Mouse (Mus musculus) kidney, adult 8-10 months (tissue): Measurements from ENCODE around the gene Ebf1.

Experiments used
- DNase-seq, 2 experiments: peaks; one replicate each; pipeline ENCODE4 v3.0.0; 2022

Ebf1 gene

GRCm38 (mm10) chr11:44616788-44617712, at the start of gene Ebf1:
TSS of gene Ebf1 (plus strand) at chr11:44617317.
- DNase-seq = peak; percentile 88 to 90

GRCm38 (mm10) chr11:44570336-44570735, 46.8 kb upstream of the Ebf1 start:
- peak; percentile 14 to 33 for DNase-seq

GRCm38 (mm10) chr11:44572781-44573180, 44.3 kb upstream of the Ebf1 start:
- no peak for DNase-seq

- DNase-seq = peak; percentile 42 to 50
Measured at GRCm38 (mm10) chr11:44573396-44573795, 43.7 kb upstream of the Ebf1 start.

- DNase-seq = no peak
Measured at GRCm38 (mm10) chr11:44574391-44574790, 42.7 kb upstream of the Ebf1 start.

GRCm38 (mm10) chr11:44574820-44575219, 42.3 kb upstream of the Ebf1 start:
- no peak for DNase-seq

- DNase-seq = no peak
Measured at GRCm38 (mm10) chr11:44577911-44578310, 39.2 kb upstream of the Ebf1 start.

- DNase-seq = peak; percentile 60 to 63
Measured at GRCm38 (mm10) chr11:44581277-44581683, 35.8 kb upstream of the Ebf1 start.

GRCm38 (mm10) chr11:44586047-44586696, 30.9 kb upstream of the Ebf1 start:
- DNase-seq = peak; percentile 50 to 64

- no peak for DNase-seq
Measured at GRCm38 (mm10) chr11:44593016-44593415, 24.1 kb upstream of the Ebf1 start.

GRCm38 (mm10) chr11:44594768-44595167, 22.3 kb upstream of the Ebf1 start:
- DNase-seq = no peak

GRCm38 (mm10) chr11:44606881-44607280, 10.2 kb upstream of the Ebf1 start:
- DNase-seq = no peak

- DNase-seq = no peak
Measured at GRCm38 (mm10) chr11:44608646-44609045, 8.5 kb upstream of the Ebf1 start.

GRCm38 (mm10) chr11:44610971-44611781, 5.9 kb upstream of the Ebf1 start:
- DNase-seq = peak; percentile 76 to 89

GRCm38 (mm10) chr11:44612156-44612555, 5.0 kb upstream of the Ebf1 start:
- no peak for DNase-seq

GRCm38 (mm10) chr11:44612681-44613410, 4.3 kb upstream of the Ebf1 start:
- DNase-seq = peak in 1 of 2 experiments; percentile 42

- DNase-seq = no peak
Measured at GRCm38 (mm10) chr11:44613411-44614180, 3.5 kb upstream of the Ebf1 start.

GRCm38 (mm10) chr11:44616078-44616787, 884 bp upstream of the Ebf1 start:
- peak in 1 of 2 experiments; percentile 5 for DNase-seq

GRCm38 (mm10) chr11:44617734-44618586, 843 bp downstream of the Ebf1 start:
- peak in 1 of 2 experiments; percentile 10 for DNase-seq
